Mouse (Mus musculus) liver, adult 2 months (tissue): ENCODE data around the gene Teddm1b.

Source experiments
- CTCF ChIP-seq: fragments of 200-500 bp; IDR thresholded peaks from 2 replicates; pipeline ENCODE4 v1.5.1; 2011; ENCODE audit warnings: low read depth, low read length, control low read depth
- POLR2A ChIP-seq: fragments of 200-500 bp; IDR thresholded peaks from 2 replicates; pipeline ENCODE4 v1.6.1; 2011; ENCODE audit warnings: low read length, control low read depth; ENCODE audit not compliant: insufficient read depth; ENCODE audit errors: extremely low read depth

DNA sequence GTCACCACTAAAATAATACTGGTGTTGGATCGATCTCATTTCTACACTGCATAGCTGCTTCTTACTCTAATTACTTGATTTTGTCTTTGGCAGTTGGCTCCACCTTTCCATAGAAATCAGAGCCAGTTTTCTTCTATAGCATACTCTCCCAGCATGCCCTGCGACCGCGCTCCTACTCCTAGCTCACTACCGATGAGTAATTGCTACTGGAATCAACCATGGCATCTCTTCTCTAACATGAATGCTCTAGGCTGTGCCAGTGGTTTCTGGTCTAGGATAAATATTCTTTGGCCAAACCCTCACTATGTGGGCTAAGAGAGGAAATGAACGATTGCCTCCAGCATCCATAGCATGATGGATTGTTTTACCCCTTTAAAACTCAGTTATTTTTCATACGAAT lies 27.7 kb upstream of the Teddm1b start:
- no peak for TF ChIP-seq POLR2A
- no peak for TF ChIP-seq CTCF
